Mouse (Mus musculus): Measurements from ENCODE around the gene Utf1. TPM values are rescaled to one million over a fixed set of nuclear protein-coding genes. Genes with fewer than 3 reads are reported as not detected.

Utf1 gene
- polyA plus RNA-seq (2015; fragmentation: Nextera tagmentation; extraction: Ambion mirVana), result not detected in 2 replicates

- DNase-seq (ENCODE audit: low spot score) (peak; percentile 16), ATAC-seq (replicated peaks; ENCODE audit: low FRiP score, low read depth) (no peak)
- H3K4me2 ChIP-seq (ENCODE audit: low read length), result peak within 1 kb of the TSS; percentile 47
- no peak for TF ChIP-seq CTCF (IDR thresholded peaks at IDR 0.05; ENCODE audit: low read depth)
- under 1% methylated on average over 59 of the region's 59 CpGs for WGBS
- peaks cover 9% of the 10 kb centered on the region; the same call in 1 of the 2 replicates for H3K4me1 ChIP-seq (replicated peaks; ENCODE audit: insufficient read depth, low read length)
- no peaks in the 10 kb centered on the region for H3K9me3 ChIP-seq (replicated peaks; ENCODE audit: low read length)
- peaks cover 45% of the 10 kb centered on the region for H3K27me3 ChIP-seq (ENCODE audit: insufficient read depth, low read length)
- peak within 1 kb of the TSS; percentile 31 for H3K4me3 ChIP-seq (replicated peaks; ENCODE audit: low read depth, low read length)
- H3K9ac ChIP-seq (ENCODE audit: low read depth, low read length), result 0 out of 2 replicates have a peak within 1 kb of the TSS, but pooled peaks have one; percentile 10
- no peaks in the 10 kb centered on the region for H3K36me3 ChIP-seq (ENCODE audit: insufficient read depth, low read length)
- no peak within 1 kb of the TSS for H3K27ac ChIP-seq
These were observed at the start of gene Utf1 for GRCm38 (mm10) chr7:139943674-139944281. Gene Utf1, plus strand, starts transcription at chr7:139943789.

GRCm38 (mm10) chr7:139894655-139895557 is 48.7 kb upstream of the Utf1 start, which contains the start of gene Kndc1:
Gene Kndc1, plus strand, starts transcription at chr7:139894696.
- no peaks in the 10 kb centered on the region for H3K9me3 ChIP-seq (replicated peaks; ENCODE audit: low read length)
- H3K27ac ChIP-seq, result no peak within 1 kb of the TSS
- WGBS, result under 1% methylated on average over 50 of the region's 50 CpGs
- H3K4me3 ChIP-seq (replicated peaks; ENCODE audit: low read depth, low read length), result peak within 1 kb of the TSS; percentile 37
- peaks cover 6% of the 10 kb centered on the region; the same call in 1 of the 2 replicates for H3K4me1 ChIP-seq (replicated peaks; ENCODE audit: insufficient read depth, low read length)
- peak within 1 kb of the TSS; percentile 70 for H3K4me2 ChIP-seq (ENCODE audit: low read length)
- peak; percentile 71 for ATAC-seq (replicated peaks; ENCODE audit: low FRiP score, low read depth)
- H3K9ac ChIP-seq (ENCODE audit: low read depth, low read length), result no peak within 1 kb of the TSS
- peaks cover 29% of the 10 kb centered on the region for H3K27me3 ChIP-seq (ENCODE audit: insufficient read depth, low read length)
- TF ChIP-seq CTCF (IDR thresholded peaks at IDR 0.05; ENCODE audit: low read depth), result no peak
- no peaks in the 10 kb centered on the region for H3K36me3 ChIP-seq (ENCODE audit: insufficient read depth, low read length)
- DNase-seq (ENCODE audit: low spot score), result no peak

- no peak overlapping the region for H3K4me3 ChIP-seq (replicated peaks; ENCODE audit: low read depth, low read length)
These were observed 47.3 kb upstream of the Utf1 start for GRCm38 (mm10) chr7:139896271-139896670.

GRCm38 (mm10) chr7:139896796-139897195 is 46.8 kb upstream of the Utf1 start:
- Histone ChIP-seq H3K9me3 (replicated peaks; ENCODE audit: low read length) (no peaks in the 10 kb centered on the region), H3K27ac (no peak overlapping the region), H3K36me3 (ENCODE audit: insufficient read depth, low read length) (no peaks in the 10 kb centered on the region), H3K4me3 (replicated peaks; ENCODE audit: low read depth, low read length) (no peak overlapping the region), H3K4me2 (ENCODE audit: low read length) (no peak overlapping the region), H3K4me1 (replicated peaks; ENCODE audit: insufficient read depth, low read length) (peaks cover 6% of the 10 kb centered on the region; the same call in 1 of the 2 replicates), H3K9ac (ENCODE audit: low read depth, low read length) (no peak overlapping the region), H3K27me3 (ENCODE audit: insufficient read depth, low read length) (peaks cover 29% of the 10 kb centered on the region)
- no peak for DNase-seq (ENCODE audit: low spot score)
- TF ChIP-seq CTCF (IDR thresholded peaks at IDR 0.05; ENCODE audit: low read depth), result no peak
- 82% methylated on average over 7 of the region's 7 CpGs for WGBS
- no peak for ATAC-seq (replicated peaks; ENCODE audit: low FRiP score, low read depth)

More at GRCm38 (mm10) chr7:139896271-139896670, 47.3 kb upstream of the Utf1 start:
- H3K36me3 ChIP-seq (ENCODE audit: insufficient read depth, low read length), result no peaks in the 10 kb centered on the region
- peaks cover 6% of the 10 kb centered on the region; the same call in 1 of the 2 replicates for H3K4me1 ChIP-seq (replicated peaks; ENCODE audit: insufficient read depth, low read length)
- 74% methylated on average over 7 of the region's 7 CpGs for WGBS
- no peak overlapping the region for H3K9ac ChIP-seq (ENCODE audit: low read depth, low read length)
- H3K27ac ChIP-seq, result no peak overlapping the region
- DNase-seq (ENCODE audit: low spot score), result no peak
- no peak overlapping the region for H3K4me2 ChIP-seq (ENCODE audit: low read length)
- ATAC-seq (replicated peaks; ENCODE audit: low FRiP score, low read depth), result no peak
- no peak for TF ChIP-seq CTCF (IDR thresholded peaks at IDR 0.05; ENCODE audit: low read depth)
- H3K9me3 ChIP-seq (replicated peaks; ENCODE audit: low read length), result no peaks in the 10 kb centered on the region
- peaks cover 29% of the 10 kb centered on the region for H3K27me3 ChIP-seq (ENCODE audit: insufficient read depth, low read length)

- peaks cover 6% of the 10 kb centered on the region; the same call in 1 of the 2 replicates for H3K4me1 ChIP-seq (replicated peaks; ENCODE audit: insufficient read depth, low read length)
- no peak for ATAC-seq (replicated peaks; ENCODE audit: low FRiP score, low read depth)
- WGBS, result 82% methylated on average over 2 of the region's 2 CpGs
- no peak overlapping the region for H3K4me2 ChIP-seq (ENCODE audit: low read length)
- no peak overlapping the region for H3K9ac ChIP-seq (ENCODE audit: low read depth, low read length)
- no peaks in the 10 kb centered on the region for H3K36me3 ChIP-seq (ENCODE audit: insufficient read depth, low read length)
- H3K27ac ChIP-seq, result no peak overlapping the region
- no peak overlapping the region for H3K4me3 ChIP-seq (replicated peaks; ENCODE audit: low read depth, low read length)
- peaks cover 22% of the 10 kb centered on the region for H3K27me3 ChIP-seq (ENCODE audit: insufficient read depth, low read length)
- no peak for DNase-seq (ENCODE audit: low spot score)
- H3K9me3 ChIP-seq (replicated peaks; ENCODE audit: low read length), result no peaks in the 10 kb centered on the region
- TF ChIP-seq CTCF (IDR thresholded peaks at IDR 0.05; ENCODE audit: low read depth), result no peak
These were observed 45.0 kb upstream of the Utf1 start for GRCm38 (mm10) chr7:139898606-139899005.

- ATAC-seq (replicated peaks; ENCODE audit: low FRiP score, low read depth) (no peak), DNase-seq (ENCODE audit: low spot score) (no peak)
- WGBS, result 85% methylated on average over 7 of the region's 7 CpGs
- Histone ChIP-seq H3K4me1 (replicated peaks; ENCODE audit: insufficient read depth, low read length) (peaks cover 6% of the 10 kb centered on the region; the same call in 1 of the 2 replicates), H3K4me2 (ENCODE audit: low read length) (no peak overlapping the region), H3K4me3 (replicated peaks; ENCODE audit: low read depth, low read length) (no peak overlapping the region), H3K9ac (ENCODE audit: low read depth, low read length) (no peak overlapping the region), H3K36me3 (ENCODE audit: insufficient read depth, low read length) (no peaks in the 10 kb centered on the region), H3K9me3 (replicated peaks; ENCODE audit: low read length) (no peaks in the 10 kb centered on the region), H3K27me3 (ENCODE audit: insufficient read depth, low read length) (peaks cover 15% of the 10 kb centered on the region; the same call in 1 of the 2 replicates), H3K27ac (no peak overlapping the region)
- no peak for TF ChIP-seq CTCF (IDR thresholded peaks at IDR 0.05; ENCODE audit: low read depth)
These were observed 44.1 kb upstream of the Utf1 start for GRCm38 (mm10) chr7:139899505-139899904.
